Mouse (Mus musculus) cerebellum, adult 2 months (tissue): ENCODE data around the gene Mpzl2.

Experiments
- CTCF ChIP-seq: fragments of 200-500 bp; IDR thresholded peaks from 2 replicates; pipeline ENCODE4 v1.5.1; 2011; ENCODE audit warnings: low read depth, mild to moderate bottlenecking, control low read depth, low read length, moderate library complexity, borderline replicate concordance; ENCODE audit not compliant: insufficient read depth
- POLR2A ChIP-seq: fragments of 200-500 bp; IDR thresholded peaks from 2 replicates; pipeline ENCODE4 v1.6.1; 2011; ENCODE audit warnings: low read length, control low read depth, borderline replicate concordance; ENCODE audit not compliant: insufficient read depth

- TF ChIP-seq CTCF (no peak), POLR2A (no peak)
Observed at GRCm38 (mm10) chr9:45015841-45016240, 23.8 kb upstream of the Mpzl2 start.
